Mouse (Mus musculus) gastrocnemius, postnatal 4 days (tissue): ENCODE measurements around the gene Rpl7a. TPM values are rescaled to one million over a fixed set of nuclear protein-coding genes. Genes with fewer than 3 reads are reported as not detected.

Source experiments
- DNase-seq, 2 experiments: peaks; one replicate each; pipeline ENCODE4 v3.0.0; 2021 to 2022; ENCODE audit warnings: low spot score in 2 of 2, mixed read lengths in 2 of 2
- total RNA-seq, 2 experiments: library from RNA; stranded (reverse); gene quantifications; 2 replicates each; pipeline ENCODE4 v1.2.3; 2021

Gene Rpl7a
- total RNA-seq, 2 experiments from 2014 or later, result 463 to 500 TPM

- no peak for DNase-seq
Observed at GRCm38 (mm10) chr2:26952866-26953265, 42.3 kb downstream of the Rpl7a start.

GRCm38 (mm10) chr2:26954735-26955395 lies 44.3 kb downstream of the Rpl7a start:
- DNase-seq, result no peak

- DNase-seq, result no peak
Observed at GRCm38 (mm10) chr2:26956811-26957487, 46.4 kb downstream of the Rpl7a start.

- no peak for DNase-seq
Observed at GRCm38 (mm10) chr2:26957488-26957859, 46.9 kb downstream of the Rpl7a start.

- DNase-seq, result no peak
Observed at GRCm38 (mm10) chr2:26960756-26961155, 50.2 kb downstream of the Rpl7a start.

Other genes starting within 250 kb of the Rpl7a start
- gene Lcn4, start 239.5 kb upstream of the Rpl7a start, total RNA-seq, result not detected
- gene Abo, start 45.8 kb upstream of the Rpl7a start, total RNA-seq, result not detected
- 10 to 100 TPM; 15.7 to 17.6 TPM for gene Surf6, start 7.9 kb upstream of the Rpl7a start, total RNA-seq
- gene Med22, start 87 bp upstream of the Rpl7a start, total RNA-seq, result 10 to 100 TPM; 30.6 to 34.7 TPM
- 10 to 100 TPM; 15.5 to 17.8 TPM for gene Surf2, start 5.6 kb downstream of the Rpl7a start, total RNA-seq
- gene Surf1, start 5.8 kb downstream of the Rpl7a start, total RNA-seq, result 10 to 100 TPM; 38.9 to 44.9 TPM
- 100 to 1,000 TPM; 116 to 119 TPM for gene Surf4, start 23.2 kb downstream of the Rpl7a start, total RNA-seq
- not detected for gene Stkld1, start 23.3 kb downstream of the Rpl7a start, total RNA-seq
- 10 to 100 TPM; 23.8 to 29.4 TPM for gene Rexo4, start 53.6 kb downstream of the Rpl7a start, total RNA-seq
- under 1 TPM; 0.05 to 0.21 TPM for gene Adamts13, start 62.7 kb downstream of the Rpl7a start, total RNA-seq
- 10 to 100 TPM; 34.8 to 38.5 TPM for gene Cacfd1, start 99.2 kb downstream of the Rpl7a start, total RNA-seq
- under 1 TPM; 0.32 to 0.49 TPM for gene Slc2a6, start 117.2 kb downstream of the Rpl7a start, total RNA-seq
- 100 to 1,000 TPM; 111 to 118 TPM for gene Mymk, start 161.4 kb downstream of the Rpl7a start, total RNA-seq
- gene Adamtsl2, start 168.6 kb downstream of the Rpl7a start, total RNA-seq, result 1 to 10 TPM; 2.5 to 4.6 TPM
- under 1 TPM; 0.29 to 0.39 TPM for gene Fam163b, start 231.7 kb downstream of the Rpl7a start, total RNA-seq